Mouse (Mus musculus): ENCODE measurements around the gene Sfswap. TPM values are rescaled to one million over a fixed set of nuclear protein-coding genes. Genes with fewer than 3 reads are reported as not detected.
"Not testable (repeated sequence)": the region's sequence is repeated elsewhere in the genome, so short reads cannot be mapped to it uniquely, and the experiment has no call there.

Sfswap gene
- polyA plus RNA-seq, 1 experiment from 2014 or later, result 13.7 TPM

GRCm38 (mm10) chr5:129586016-129586415, 85.0 kb downstream of the Sfswap start:
- Histone ChIP-seq H3K27me3 (ENCODE audit: control insufficient read depth, insufficient read depth, low read depth, low read length) (peaks cover 63% of the 10 kb centered on the region), H3K4me3 (ENCODE audit: low read depth, low read length) (no peak overlapping the region)
- peak; percentile 19; the same call in 1 of the 2 replicates for ATAC-seq (ENCODE audit: low read depth)

GRCm38 (mm10) chr5:129586471-129586870, 85.5 kb downstream of the Sfswap start:
- ATAC-seq (ENCODE audit: low read depth), result no peak
- Histone ChIP-seq H3K4me1 (ENCODE audit: control insufficient read depth, low read depth, low read length) (peaks cover 18% of the 10 kb centered on the region), H3K4me3 (ENCODE audit: low read depth, low read length) (no peak overlapping the region), H3K27me3 (ENCODE audit: control insufficient read depth, insufficient read depth, low read depth, low read length) (peaks cover 59% of the 10 kb centered on the region), H3K4me2 (ENCODE audit: low read depth, low read length) (peak overlapping the region; percentile 22), H3K9me3 (replicated peaks; ENCODE audit: control insufficient read depth, low read length) (no peaks in the 10 kb centered on the region), H3K36me3 (ENCODE audit: control insufficient read depth, insufficient read depth) (no peaks in the 10 kb centered on the region), H3K9ac (ENCODE audit: low read depth, low read length) (no peak overlapping the region), H3K27ac (ENCODE audit: low read length) (no peak overlapping the region)
- WGBS (ENCODE audit: insufficient replicate concordance), result 22% methylated on average over 13 of the region's 13 CpGs

More at GRCm38 (mm10) chr5:129586016-129586415, 85.0 kb downstream of the Sfswap start:
- peaks cover 18% of the 10 kb centered on the region for H3K4me1 ChIP-seq (ENCODE audit: control insufficient read depth, low read depth, low read length)
- no peak overlapping the region for H3K27ac ChIP-seq (ENCODE audit: low read length)
- no peaks in the 10 kb centered on the region for H3K36me3 ChIP-seq (ENCODE audit: control insufficient read depth, insufficient read depth)
- H3K9me3 ChIP-seq (replicated peaks; ENCODE audit: control insufficient read depth, low read length), result no peaks in the 10 kb centered on the region
- 0% methylated on average over 17 of the region's 17 CpGs for WGBS (ENCODE audit: insufficient replicate concordance)
- no peak overlapping the region for H3K9ac ChIP-seq (ENCODE audit: low read depth, low read length)
- H3K4me2 ChIP-seq (ENCODE audit: low read depth, low read length), result peak overlapping the region; percentile 35

DNA sequence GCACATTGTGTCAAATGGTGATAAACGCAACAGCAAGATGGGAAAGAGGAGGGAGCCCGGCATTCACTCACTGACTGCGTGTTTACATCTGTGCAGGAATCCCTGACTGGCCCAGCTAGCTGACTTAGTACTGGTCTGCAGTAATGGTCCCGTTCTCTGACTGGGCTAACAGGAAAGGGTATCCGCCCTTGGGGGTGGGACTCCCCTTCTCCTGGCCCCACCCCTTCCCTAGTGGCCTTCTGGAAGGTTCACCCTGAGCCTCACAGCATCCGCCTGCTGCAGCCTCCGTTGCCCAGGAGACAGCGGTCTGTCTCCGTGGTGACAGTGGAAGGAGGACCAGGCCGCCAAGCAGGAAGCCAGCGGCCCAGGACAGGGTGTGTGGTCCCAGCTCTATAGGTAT, 89.9 kb downstream of the Sfswap start:
- 25% methylated on average over 11 of the region's 11 CpGs for WGBS (ENCODE audit: insufficient replicate concordance)
- H3K4me1 ChIP-seq (ENCODE audit: control insufficient read depth, low read depth, low read length), result peaks cover under 1% of the 10 kb centered on the region; the same call in 1 of the 2 replicates
- H3K9ac ChIP-seq (ENCODE audit: low read depth, low read length), result no peak overlapping the region
- H3K4me2 ChIP-seq (ENCODE audit: low read depth, low read length), result no peak overlapping the region
- H3K4me3 ChIP-seq (ENCODE audit: low read depth, low read length), result no peak overlapping the region
- ATAC-seq (ENCODE audit: low read depth), result no peak
- H3K36me3 ChIP-seq (ENCODE audit: control insufficient read depth, insufficient read depth), result no peaks in the 10 kb centered on the region
- no peaks in the 10 kb centered on the region for H3K9me3 ChIP-seq (replicated peaks; ENCODE audit: control insufficient read depth, low read length)
- peaks cover 16% of the 10 kb centered on the region for H3K27me3 ChIP-seq (ENCODE audit: control insufficient read depth, insufficient read depth, low read depth, low read length)
- no peak overlapping the region for H3K27ac ChIP-seq (ENCODE audit: low read length)

GRCm38 (mm10) chr5:129594116-129595114, 93.4 kb downstream of the Sfswap start:
- Histone ChIP-seq H3K36me3 (ENCODE audit: control insufficient read depth, insufficient read depth) (no peaks in the 10 kb centered on the region), H3K4me1 (ENCODE audit: control insufficient read depth, low read depth, low read length) (no peaks in the 10 kb centered on the region), H3K4me2 (ENCODE audit: low read depth, low read length) (no peak overlapping the region), H3K9me3 (replicated peaks; ENCODE audit: control insufficient read depth, low read length) (no peaks in the 10 kb centered on the region), H3K4me3 (ENCODE audit: low read depth, low read length) (no peak overlapping the region), H3K27ac (ENCODE audit: low read length) (no peak overlapping the region), H3K27me3 (ENCODE audit: control insufficient read depth, insufficient read depth, low read depth, low read length) (no peaks in the 10 kb centered on the region; the same call in 1 of the 2 replicates), H3K9ac (ENCODE audit: low read depth, low read length) (no peak overlapping the region)
- no peak for ATAC-seq (ENCODE audit: low read depth)
- WGBS (ENCODE audit: insufficient replicate concordance), result 36% methylated on average over 19 of the region's 19 CpGs

GRCm38 (mm10) chr5:129602071-129602487, 101.1 kb downstream of the Sfswap start:
- ATAC-seq (ENCODE audit: low read depth), result no peak
- H3K4me2 ChIP-seq (ENCODE audit: low read depth, low read length), result no peak overlapping the region
- no peaks in the 10 kb centered on the region for H3K4me1 ChIP-seq (ENCODE audit: control insufficient read depth, low read depth, low read length)
- H3K36me3 ChIP-seq (ENCODE audit: control insufficient read depth, insufficient read depth), result no peaks in the 10 kb centered on the region
- H3K27ac ChIP-seq (ENCODE audit: low read length), result no peak overlapping the region
- WGBS (ENCODE audit: insufficient replicate concordance), result 46% methylated on average over 16 of the region's 16 CpGs
- no peaks in the 10 kb centered on the region for H3K27me3 ChIP-seq (ENCODE audit: control insufficient read depth, insufficient read depth, low read depth, low read length)
- no peak overlapping the region for H3K4me3 ChIP-seq (ENCODE audit: low read depth, low read length)
- H3K9me3 ChIP-seq (replicated peaks; ENCODE audit: control insufficient read depth, low read length), result no peaks in the 10 kb centered on the region
- no peak overlapping the region for H3K9ac ChIP-seq (ENCODE audit: low read depth, low read length)

- Histone ChIP-seq H3K36me3 (ENCODE audit: control insufficient read depth, insufficient read depth) (no peaks in the 10 kb centered on the region), H3K4me2 (ENCODE audit: low read depth, low read length) (no peak overlapping the region), H3K4me1 (ENCODE audit: control insufficient read depth, low read depth, low read length) (no peaks in the 10 kb centered on the region), H3K9ac (ENCODE audit: low read depth, low read length) (no peak overlapping the region), H3K27ac (ENCODE audit: low read length) (no peak overlapping the region), H3K27me3 (ENCODE audit: control insufficient read depth, insufficient read depth, low read depth, low read length) (no peaks in the 10 kb centered on the region), H3K9me3 (replicated peaks; ENCODE audit: control insufficient read depth, low read length) (no peaks in the 10 kb centered on the region), H3K4me3 (ENCODE audit: low read depth, low read length) (no peak overlapping the region)
- ATAC-seq (ENCODE audit: low read depth), result no peak
- 64% methylated on average over 8 of the region's 8 CpGs for WGBS (ENCODE audit: insufficient replicate concordance)
Measured at GRCm38 (mm10) chr5:129607476-129607875, 106.5 kb downstream of the Sfswap start.

GRCm38 (mm10) chr5:129611060-129611459, 110.0 kb downstream of the Sfswap start:
- Histone ChIP-seq H3K27me3 (ENCODE audit: control insufficient read depth, insufficient read depth, low read depth, low read length) (no peaks in the 10 kb centered on the region), H3K9me3 (replicated peaks; ENCODE audit: control insufficient read depth, low read length) (no peaks in the 10 kb centered on the region), H3K4me2 (ENCODE audit: low read depth, low read length) (no peak overlapping the region), H3K36me3 (ENCODE audit: control insufficient read depth, insufficient read depth) (no peaks in the 10 kb centered on the region), H3K4me1 (ENCODE audit: control insufficient read depth, low read depth, low read length) (no peaks in the 10 kb centered on the region), H3K9ac (ENCODE audit: low read depth, low read length) (no peak overlapping the region), H3K27ac (ENCODE audit: low read length) (no peak overlapping the region), H3K4me3 (ENCODE audit: low read depth, low read length) (no peak overlapping the region)
- 5% methylated on average over 1 of the region's 1 CpGs for WGBS (ENCODE audit: insufficient replicate concordance)
- ATAC-seq (ENCODE audit: low read depth), result no peak; the same call in 1 of the 2 replicates

DNA sequence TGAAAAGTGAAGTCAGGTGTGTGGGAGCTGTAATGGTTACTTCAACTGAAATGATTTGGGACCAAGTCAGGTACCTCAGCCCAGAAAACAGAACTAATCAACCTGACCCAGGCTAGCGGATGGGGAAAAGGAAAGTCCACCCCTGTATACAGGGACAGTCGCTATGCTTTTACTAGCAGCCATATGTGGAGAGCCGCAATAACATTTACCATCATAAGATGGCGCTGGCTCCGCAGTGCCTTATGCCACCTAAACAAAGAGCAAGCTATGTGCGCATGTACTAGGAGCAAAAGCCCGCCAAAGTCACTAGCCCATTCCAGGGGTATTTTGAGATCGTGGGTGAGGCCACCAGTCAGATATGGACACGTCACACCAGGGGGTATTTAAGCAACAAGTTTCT, 119.6 kb downstream of the Sfswap start:
- not testable (repeated sequence) for H3K9ac ChIP-seq (ENCODE audit: low read depth, low read length); H3K27me3 ChIP-seq (ENCODE audit: control insufficient read depth, insufficient read depth, low read depth, low read length); ATAC-seq (ENCODE audit: low read depth); H3K4me3 ChIP-seq (ENCODE audit: low read depth, low read length); H3K36me3 ChIP-seq (ENCODE audit: control insufficient read depth, insufficient read depth); H3K4me1 ChIP-seq (ENCODE audit: control insufficient read depth, low read depth, low read length); H3K9me3 ChIP-seq (replicated peaks; ENCODE audit: control insufficient read depth, low read length); H3K27ac ChIP-seq (ENCODE audit: low read length)
- 42% methylated on average over 9 of the region's 9 CpGs for WGBS (ENCODE audit: insufficient replicate concordance)
- 0 out of 2 replicates have a peak overlapping the region, but pooled peaks have one; percentile 17 for H3K4me2 ChIP-seq (ENCODE audit: low read depth, low read length)
